In genomic region chr9:66511580-66512350, GRCm38 (mm10) we compare ENCODE assay signal across 8 mouse cellular contexts. TPM values are rescaled to one million over a fixed set of nuclear protein-coding genes. Genes with fewer than 3 reads are reported as not detected.
DNase-seq lines count a peak whose midpoint lies in the region; ATAC-seq lines count a peak whose summit lies in the region.

No protein-coding gene starts in this region.

- peak overlapping the region; percentile 61 for H3K4me3 ChIP-seq in embryonic facial prominence, embryonic 14.5 days (ENCODE audit: low read depth, low read length)
- H3K4me3 ChIP-seq in kidney, embryonic 14.5 days (ENCODE audit: low read length) = peak overlapping the region; percentile 66
- H3K4me3 ChIP-seq in limb, embryonic 15.5 days = peak overlapping the region; percentile 59

- ATAC-seq in embryonic facial prominence, embryonic 14.5 days (ENCODE audit: low read depth) = peak; percentile 90
- peak; percentile 90 for ATAC-seq in kidney, embryonic 14.5 days (ENCODE audit: low FRiP score, low TSS enrichment)
- peak; percentile 82 for ATAC-seq in limb, embryonic 15.5 days (ENCODE audit: insufficient number of reproducible peaks, low FRiP score, low TSS enrichment, low read depth)

- H3K36me3 ChIP-seq in embryonic facial prominence, embryonic 14.5 days (ENCODE audit: control insufficient read depth, insufficient read depth, low read length) = peaks cover 32% of the 10 kb centered on the region
- peaks cover 43% of the 10 kb centered on the region for H3K36me3 ChIP-seq in kidney, embryonic 14.5 days (ENCODE audit: control insufficient read depth, insufficient read depth, low read length)
- peaks cover 42% of the 10 kb centered on the region for H3K36me3 ChIP-seq in limb, embryonic 15.5 days

- DNase-seq in 3T3-L1 (ENCODE audit: low read depth, low spot score) = peak; percentile 78
- DNase-seq in adrenal gland, postnatal 4 days (ENCODE audit: low spot score in 2 of 2) = peak; percentile 83 to 85
- DNase-seq in embryonic facial prominence, embryonic 14.5 days (ENCODE audit: low spot score) = peak; percentile 97
- peak; percentile 93 to 95 for DNase-seq in heart, adult 9 months (ENCODE audit: low spot score in 2 of 2)
- DNase-seq in monocyte, adult 2 months (ENCODE audit: low read depth in 1 of 2, low spot score in 2 of 2) = peak; percentile 77 to 80
- DNase-seq in spleen, postnatal 36 days (ENCODE audit: low spot score in 2 of 2) = peak; percentile 90 to 91

- WGBS in embryonic facial prominence, embryonic 14.5 days = under 1% methylated on average over 61 of the region's 78 CpGs
- under 1% methylated on average over 70 of the region's 78 CpGs for WGBS in kidney, embryonic 14.5 days
- WGBS in limb, embryonic 15.5 days = under 1% methylated on average over 78 of the region's 78 CpGs

- no peaks in the 10 kb centered on the region for H3K9me3 ChIP-seq in embryonic facial prominence, embryonic 14.5 days (ENCODE audit: control insufficient read depth, low read length)
- H3K9me3 ChIP-seq in kidney, embryonic 14.5 days (ENCODE audit: control insufficient read depth, low read length) = no peaks in the 10 kb centered on the region
- H3K9me3 ChIP-seq in limb, embryonic 15.5 days = no peaks in the 10 kb centered on the region

- peaks cover 11% of the 10 kb centered on the region for H3K4me1 ChIP-seq in embryonic facial prominence, embryonic 14.5 days (ENCODE audit: control insufficient read depth, insufficient read depth, low read length)
- peaks cover 19% of the 10 kb centered on the region for H3K4me1 ChIP-seq in kidney, embryonic 14.5 days (ENCODE audit: control insufficient read depth, insufficient read depth, low read length)
- H3K4me1 ChIP-seq in limb, embryonic 15.5 days = peaks cover 28% of the 10 kb centered on the region

- no peaks in the 10 kb centered on the region for H3K27me3 ChIP-seq in embryonic facial prominence, embryonic 14.5 days (replicated peaks; ENCODE audit: control insufficient read depth, insufficient read depth, low read length)
- H3K27me3 ChIP-seq in kidney, embryonic 14.5 days (ENCODE audit: control insufficient read depth, insufficient read depth, low read length) = no peaks in the 10 kb centered on the region
- H3K27me3 ChIP-seq in limb, embryonic 15.5 days = no peaks in the 10 kb centered on the region

- peak overlapping the region; percentile 93 for H3K4me2 ChIP-seq in embryonic facial prominence, embryonic 14.5 days (ENCODE audit: low read depth, low read length)
- H3K4me2 ChIP-seq in kidney, embryonic 14.5 days (replicated peaks; ENCODE audit: low read depth, low read length) = peak overlapping the region; percentile 93
- peak overlapping the region; percentile 80 for H3K4me2 ChIP-seq in limb, embryonic 15.5 days

- H3K27ac ChIP-seq in embryonic facial prominence, embryonic 14.5 days (replicated peaks; ENCODE audit: low read depth, low read length) = peak overlapping the region; percentile 94
- peak overlapping the region; percentile 99 for H3K27ac ChIP-seq in kidney, embryonic 14.5 days (ENCODE audit: low read depth, low read length)
- peak overlapping the region; percentile 97 for H3K27ac ChIP-seq in limb, embryonic 15.5 days

- H3K9ac ChIP-seq in embryonic facial prominence, embryonic 14.5 days (ENCODE audit: low read depth, low read length) = peak overlapping the region; percentile 86
- peak overlapping the region; percentile 78 for H3K9ac ChIP-seq in kidney, embryonic 14.5 days (ENCODE audit: low read depth, low read length)
- peak overlapping the region; percentile 68 for H3K9ac ChIP-seq in limb, embryonic 15.5 days

RNA-seq across cellular contexts. Expression of gene Fbxl22, which starts 2.6 kb away (rescaled TPM):
- under 1 TPM; 0.76 to 0.84 TPM for total RNA-seq in adrenal gland, postnatal 4 days (2021)
- polyA plus RNA-seq in embryonic facial prominence, embryonic 14.5 days (2014; fragmentation: Nextera tagmentation; extraction: Ambion mirVana) = 11.6 and 14.7 TPM in 2 replicates
- polyA plus RNA-seq in kidney, embryonic 14.5 days (2014; fragmentation: Nextera tagmentation; extraction: Ambion mirVana) = 1.8 and 2.3 TPM in 2 replicates
- 4.8 and 9.1 TPM in 2 replicates for polyA plus RNA-seq in limb, embryonic 15.5 days (2015; fragmentation: Nextera tagmentation; extraction: Ambion mirVana)

Comparison
In these comparisons a context has a peak if more than half of its experiments do, and no peak if none do; other contexts are left out.
1. Peak in every context shown above with its lines: DNase-seq, ATAC-seq, H3K4me3 ChIP-seq and H3K27ac ChIP-seq.